In the genomic region with DNA sequence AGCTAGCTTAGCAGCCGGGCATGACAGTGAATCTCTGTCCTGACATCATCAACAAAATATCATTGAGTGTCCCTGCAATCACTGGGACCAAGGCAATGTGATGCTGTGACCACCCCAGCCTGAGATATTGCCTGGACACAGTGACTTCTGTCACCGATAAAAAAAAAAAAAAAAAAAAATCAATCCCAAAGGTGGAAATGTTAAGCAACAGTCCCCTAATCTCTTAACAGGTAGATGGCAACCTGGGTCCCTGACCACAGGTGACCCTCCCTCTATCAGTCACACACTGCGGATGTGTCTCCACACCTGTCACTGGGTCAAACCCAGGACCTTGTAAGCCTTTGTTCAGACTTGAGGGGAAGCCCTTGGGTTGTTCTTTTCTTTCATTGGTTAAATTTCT, we compare ENCODE assay signal across 18 mouse cellular contexts.
"Had no signal": no experiment of that assay in that cellular context is flagged by ENCODE, and none has a peak within 500 bp of the region (broad histone marks: within the 10 kb centered on the region; RNA-seq: fewer than 3 reads in every experiment).

No protein-coding gene starts in this region.

- H3K27me3 ChIP-seq: neural tube, embryonic 13.5 days; neural tube, embryonic 15.5 days had no signal

- H3K4me2 ChIP-seq: lung, embryonic 14.5 days; midbrain, embryonic 12.5 days; neural tube, embryonic 13.5 days; neural tube, embryonic 15.5 days had no signal

- H3K9me3 ChIP-seq: midbrain, embryonic 10.5 days; midbrain, embryonic 12.5 days; neural tube, embryonic 13.5 days; neural tube, embryonic 15.5 days had no signal

- H3K4me3 ChIP-seq: midbrain, embryonic 10.5 days; midbrain, embryonic 12.5 days; myocyte; neural tube, embryonic 13.5 days; neural tube, embryonic 15.5 days had no signal

- H3K9ac ChIP-seq: lung, embryonic 14.5 days; midbrain, embryonic 12.5 days; neural tube, embryonic 13.5 days; neural tube, embryonic 15.5 days had no signal

- DNase-seq: lung, embryonic 14.5 days; lung, postnatal 10 days; lung, postnatal 4 days; midbrain, embryonic 14.5 days; retina, postnatal 1 day; right cerebral cortex, adult 18-20 months; right cerebral cortex, postnatal 25 days; right cerebral cortex, postnatal 4 days; spleen, adult 18-20 months; thymus, adult 18-20 months; thymus, postnatal 14 days; thymus, postnatal 36 days had no signal

- H3K36me3 ChIP-seq: midbrain, embryonic 10.5 days; midbrain, embryonic 12.5 days; neural tube, embryonic 13.5 days; neural tube, embryonic 15.5 days had no signal

- H3K27ac ChIP-seq: midbrain, embryonic 10.5 days; midbrain, embryonic 12.5 days; neural tube, embryonic 13.5 days; neural tube, embryonic 15.5 days had no signal

- ATAC-seq: midbrain, embryonic 16.5 days had no signal
